Mouse (Mus musculus) forebrain, embryonic 15.5 days (tissue): ENCODE measurements around the gene Faxc. TPM values are rescaled to one million over a fixed set of nuclear protein-coding genes. Genes with fewer than 3 reads are reported as not detected.

ENCODE experiments used
- polyA plus RNA-seq: library from polyadenylated mRNA; unstranded; fragments of >200 nt; fragmentation: Nextera tagmentation; extraction: Ambion mirVana; gene quantifications from 2 replicates; pipeline ENCODE4 v1.2.1, GENCODE M21; 2015

Gene Faxc
- polyA plus RNA-seq, 1 experiment from 2014 or later: 17.5 TPM

Other genes starting within 250 kb of the Faxc start
- 0.14 and 0.34 TPM in 2 replicates for gene Prdm13, start 245.4 kb upstream of the Faxc start, polyA plus RNA-seq
- gene Ccnc, start 203.6 kb upstream of the Faxc start, polyA plus RNA-seq: 65.0 and 72.7 TPM in 2 replicates
- 7.0 and 8.8 TPM in 2 replicates for gene Usp45, start 164.2 kb upstream of the Faxc start, polyA plus RNA-seq
- 14.9 and 16.4 TPM in 2 replicates for gene Tstd3, start 164.1 kb upstream of the Faxc start, polyA plus RNA-seq
- gene Pnisr, start 83.7 kb upstream of the Faxc start, polyA plus RNA-seq: 185 and 195 TPM in 2 replicates
- 15.2 and 15.6 TPM in 2 replicates for gene Coq3, start 51.7 kb upstream of the Faxc start, polyA plus RNA-seq